Mouse (Mus musculus): ENCODE measurements around the gene Exoc3.

The Exoc3 gene

GRCm38 (mm10) chr13:74208317-74208985, at the start of gene Exoc3:
Gene Exoc3 (minus strand): TSS chr13:74208732.
- in situ Hi-C loops (cut with MseI, MboI): no loop called here

GRCm38 (mm10) chr13:74246494-74246893, 38.0 kb upstream of the Exoc3 start:
- in situ Hi-C loops (cut with MseI, MboI): no loop called here

- in situ Hi-C loops (cut with MseI, MboI): no loop called here
Observed at GRCm38 (mm10) chr13:74245899-74246231, 37.3 kb upstream of the Exoc3 start.

- in situ Hi-C loops (cut with MseI, MboI): no loop called here
Observed at GRCm38 (mm10) chr13:74245214-74245898, 36.8 kb upstream of the Exoc3 start.

- in situ Hi-C loops (cut with MseI, MboI): no loop called here
Observed at GRCm38 (mm10) chr13:74237574-74237973, 29.0 kb upstream of the Exoc3 start.

- in situ Hi-C loops (cut with MseI, MboI): no loop called here
Observed at GRCm38 (mm10) chr13:74220659-74221058, 12.1 kb upstream of the Exoc3 start.

GRCm38 (mm10) chr13:74218441-74218840, 9.9 kb upstream of the Exoc3 start:
- in situ Hi-C loops (cut with MseI, MboI): no loop called here

GRCm38 (mm10) chr13:74208986-74209345, 434 bp upstream of the Exoc3 start:
- in situ Hi-C loops (cut with MseI, MboI): no loop called here

- in situ Hi-C loops (cut with MseI, MboI): no loop called here
Observed at GRCm38 (mm10) chr13:74196451-74196850, 12.1 kb downstream of the Exoc3 start.

- in situ Hi-C loops (cut with MseI, MboI): no loop called here
Observed at GRCm38 (mm10) chr13:74192613-74193012, 15.9 kb downstream of the Exoc3 start.

GRCm38 (mm10) chr13:74183011-74183695, 25.4 kb downstream of the Exoc3 start:
- in situ Hi-C loops (cut with MseI, MboI): no loop called here

- in situ Hi-C loops (cut with MseI, MboI): no loop called here
Observed at GRCm38 (mm10) chr13:74172036-74172435, 36.5 kb downstream of the Exoc3 start.

GRCm38 (mm10) chr13:74169446-74170164, 38.9 kb downstream of the Exoc3 start:
- in situ Hi-C loops (cut with MseI, MboI): no loop called here

- in situ Hi-C loops (cut with MseI, MboI): no loop called here
Observed at GRCm38 (mm10) chr13:74167492-74167891, 41.0 kb downstream of the Exoc3 start.

- in situ Hi-C loops (cut with MseI, MboI): no loop called here
Observed at GRCm38 (mm10) chr13:74167057-74167413, 41.5 kb downstream of the Exoc3 start.

- in situ Hi-C loops (cut with MseI, MboI): no loop called here
Observed at GRCm38 (mm10) chr13:74166348-74167056, 42.0 kb downstream of the Exoc3 start.

- in situ Hi-C loops (cut with MseI, MboI): no loop called here
Observed at GRCm38 (mm10) chr13:74147327-74147726, 61.2 kb downstream of the Exoc3 start.

- in situ Hi-C loops (cut with MseI, MboI): no loop called here
Observed at GRCm38 (mm10) chr13:74145983-74146622, 62.4 kb downstream of the Exoc3 start.

- in situ Hi-C loops (cut with MseI, MboI): no loop called here
Observed at GRCm38 (mm10) chr13:74144120-74144884, 64.2 kb downstream of the Exoc3 start.

GRCm38 (mm10) chr13:74143282-74143681, 65.2 kb downstream of the Exoc3 start:
- in situ Hi-C loops (cut with MseI, MboI): no loop called here

Data from mouse trophoblast stem cell (cell line).